Mouse (Mus musculus): ENCODE results near the gene Creb3.
"Not testable (repeated sequence)": the region's sequence is repeated elsewhere in the genome, so short reads cannot be mapped to it uniquely, and the experiment has no call there.

The Creb3 gene

GRCm38 (mm10) chr4:43584444-43585416 is 22.6 kb downstream of the Creb3 start, which contains the start of gene Msmp:
Msmp (minus strand) TSS chr4:43584494.
- no peak for DNase-seq

GRCm38 (mm10) chr4:43585682-43586081 is 23.6 kb downstream of the Creb3 start:
- DNase-seq: no peak

GRCm38 (mm10) chr4:43586411-43586810 is 24.3 kb downstream of the Creb3 start:
- DNase-seq: no peak

DNA sequence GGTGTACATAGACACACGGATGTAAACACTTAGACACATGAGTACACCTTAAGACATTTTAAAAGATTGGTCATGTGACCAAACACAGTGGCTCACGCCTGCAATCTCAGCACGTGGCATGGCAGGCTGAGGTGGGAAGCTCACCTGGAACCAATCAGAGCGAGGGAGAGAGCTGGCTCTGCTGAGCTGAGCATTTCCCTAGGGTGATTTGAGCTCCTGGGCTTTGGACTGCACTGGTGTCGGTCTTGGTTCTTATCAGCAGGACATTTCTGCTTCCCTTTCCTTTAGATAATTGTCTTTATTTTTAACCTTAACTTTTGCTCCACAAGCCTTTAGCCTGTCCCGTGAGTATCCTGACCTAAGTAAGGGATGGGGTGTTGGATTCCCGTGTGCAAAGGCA is 25.5 kb downstream of the Creb3 start:
- DNase-seq: no peak

- no peak for DNase-seq
These were observed 29.4 kb downstream of the Creb3 start for GRCm38 (mm10) chr4:43591543-43591942.

- no peak for DNase-seq
These were observed 29.8 kb downstream of the Creb3 start for GRCm38 (mm10) chr4:43591961-43592360.

GRCm38 (mm10) chr4:43593453-43593852 is 31.3 kb downstream of the Creb3 start:
- no peak for DNase-seq

DNA sequence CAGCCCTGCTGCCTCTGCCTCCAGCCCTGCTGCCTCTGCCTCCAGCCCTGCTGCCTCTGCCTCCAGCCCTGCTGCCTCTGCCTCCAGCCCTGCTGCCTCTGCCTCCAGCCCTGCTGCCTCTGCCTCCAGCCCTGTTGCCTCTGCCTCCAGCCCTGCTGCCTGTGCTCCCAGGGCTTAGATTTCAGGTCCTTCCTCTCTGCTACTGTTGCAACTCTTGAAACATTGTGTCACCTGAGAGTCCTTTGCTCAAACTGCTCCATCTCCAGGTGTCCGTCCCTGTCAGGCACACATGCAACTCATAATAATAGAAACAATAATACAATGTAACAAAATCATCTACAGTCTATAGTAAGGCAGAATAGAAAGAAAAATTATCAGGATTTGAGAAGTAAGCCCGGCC is 34.5 kb downstream of the Creb3 start:
- not testable (repeated sequence) for DNase-seq

DNA sequence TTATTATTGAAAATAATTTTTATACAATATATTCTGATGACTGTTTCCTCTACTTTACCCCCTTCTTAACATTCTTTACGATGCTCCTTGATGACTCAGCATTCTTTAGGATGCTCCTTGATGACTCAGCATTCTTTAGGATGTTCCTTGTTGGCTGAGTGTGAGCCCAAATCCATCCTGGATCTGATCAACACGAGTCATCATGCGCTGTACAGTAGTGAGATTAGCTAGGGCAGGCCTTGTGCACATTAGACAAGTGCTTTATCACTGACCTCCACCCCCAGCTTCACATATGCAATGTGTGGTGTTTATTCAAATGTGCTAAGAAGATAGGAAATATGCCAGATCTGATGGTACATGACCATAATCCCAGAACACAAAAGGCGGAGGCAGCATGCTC is 36.1 kb downstream of the Creb3 start:
- no peak for DNase-seq

DNA sequence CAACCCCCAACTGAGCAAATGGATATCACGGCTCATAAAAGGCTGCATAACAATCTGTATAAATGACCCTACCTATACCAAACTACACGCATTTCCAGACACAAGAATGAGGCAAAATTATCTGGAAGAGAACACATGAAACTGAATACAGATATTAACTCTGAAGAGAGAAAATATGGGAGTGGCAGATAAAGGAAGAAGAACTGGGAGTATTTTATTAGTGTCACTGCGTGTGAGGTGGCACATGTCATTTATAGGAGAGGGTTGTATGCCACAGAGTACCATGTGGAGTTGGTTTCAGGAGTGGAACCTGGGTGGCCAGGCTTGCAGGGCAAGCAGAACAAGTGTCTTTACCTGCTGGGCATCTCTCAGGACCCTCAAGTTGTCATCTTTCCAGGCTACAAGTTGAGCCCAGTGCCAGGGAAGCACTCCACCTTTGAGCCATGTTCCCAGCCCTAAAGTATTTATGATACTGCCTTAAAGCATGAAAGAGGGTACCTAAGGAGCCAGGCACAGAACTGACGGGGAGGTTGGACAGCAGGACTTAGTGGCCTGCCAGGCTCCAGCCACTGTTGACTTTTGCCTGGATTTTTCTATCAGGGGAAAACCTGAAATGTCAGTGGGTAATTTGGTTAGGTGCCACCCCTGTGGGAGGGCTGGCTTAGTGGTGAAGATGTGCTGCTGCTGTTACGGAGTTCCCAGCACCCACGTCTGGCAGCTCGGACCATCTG is 36.7 kb downstream of the Creb3 start:
- DNase-seq: no peak

- DNase-seq: no peak
These were observed 38.2 kb downstream of the Creb3 start for GRCm38 (mm10) chr4:43600195-43600934.

- no peak for DNase-seq
These were observed 42.0 kb downstream of the Creb3 start for GRCm38 (mm10) chr4:43604099-43604498.

DNA sequence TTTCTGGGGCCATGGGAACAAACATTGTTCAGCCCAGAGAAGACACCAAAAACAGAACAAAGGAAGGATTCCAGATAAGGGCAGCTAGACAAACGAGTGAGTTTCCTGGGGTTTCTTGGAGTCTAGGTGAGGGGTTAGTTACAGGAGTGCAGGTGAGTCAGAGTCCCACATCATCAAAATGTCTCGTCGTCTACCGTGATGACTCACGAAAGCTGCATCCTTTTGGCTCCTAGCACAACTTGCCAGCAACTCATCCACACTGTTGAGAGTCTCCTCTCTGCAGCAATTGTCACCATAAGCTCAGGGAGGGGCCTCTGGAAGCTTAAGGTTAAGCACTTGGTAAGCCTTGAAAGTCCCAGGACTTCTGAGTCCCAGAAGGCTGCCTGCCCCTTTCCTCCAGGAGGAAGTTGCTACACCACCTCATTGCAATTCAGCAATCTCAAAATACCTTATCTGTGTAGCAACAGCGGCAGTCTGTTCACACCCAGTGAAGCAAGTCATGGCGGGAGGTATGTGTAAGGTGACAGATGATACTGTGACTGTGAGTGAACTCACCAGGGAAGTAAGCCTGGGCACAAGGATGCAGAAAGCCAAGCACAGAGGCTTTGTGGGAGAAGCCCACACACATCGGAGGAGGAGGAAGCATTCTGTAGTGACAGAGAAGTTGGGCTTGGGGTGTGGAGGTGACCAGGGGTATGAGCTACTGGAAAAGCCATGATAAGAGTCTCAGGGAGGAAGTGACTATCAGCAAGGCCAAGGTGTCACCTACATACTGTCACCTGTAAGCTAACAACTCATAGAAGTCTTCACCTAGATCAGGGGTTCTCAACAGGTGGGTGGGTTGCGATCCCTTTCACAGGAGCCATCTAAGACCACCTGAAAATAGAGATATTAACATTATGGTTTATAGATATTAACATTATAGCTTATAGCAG is 42.9 kb downstream of the Creb3 start:
- no peak for DNase-seq

DNA sequence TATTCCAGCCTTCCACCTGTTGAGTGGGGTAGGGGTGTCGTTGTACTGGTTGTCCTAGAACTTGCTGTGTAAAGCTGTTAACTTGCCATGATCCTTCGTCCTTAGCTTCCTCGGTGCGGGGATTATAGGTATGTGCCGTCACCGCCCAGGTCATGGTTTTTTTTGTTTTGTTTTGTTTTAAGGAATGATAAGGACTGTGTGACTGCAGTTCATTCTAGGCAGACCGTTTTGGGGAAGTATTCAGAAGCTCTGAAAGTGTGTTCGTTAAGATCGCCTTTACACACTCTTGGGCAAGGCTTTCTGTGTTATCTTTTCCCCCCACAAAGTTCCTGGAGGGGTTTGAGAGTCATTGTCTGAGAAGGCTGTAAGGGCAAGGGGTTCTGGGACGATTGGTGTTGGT is 50.4 kb downstream of the Creb3 start:
- DNase-seq: no peak

GRCm38 (mm10) chr4:43613060-43613730 is 51.1 kb downstream of the Creb3 start:
- no peak for DNase-seq
